Mouse (Mus musculus) gastrocnemius, postnatal 14 days (tissue): ENCODE measurements around the gene Arid1b. TPM values are rescaled to one million over a fixed set of nuclear protein-coding genes. Genes with fewer than 3 reads are reported as not detected.
A peak's percentile ranks its signal among the peaks of the same experiment; 100 is the strongest.

Experiments used
- DNase-seq: peaks from one replicate; pipeline ENCODE4 v3.0.0; 2021; ENCODE audit warnings: mixed read lengths
- intact Hi-C: fragments of 180-260 bp; cut with DNase I; formaldehyde crosslinking; loops from one replicate; pipeline ENCODE4 v1.15.1; 2025; ENCODE audit warnings: low total_unique reads
- total RNA-seq, 2 experiments: library from RNA; stranded (reverse); gene quantifications; 2 replicates each; pipeline ENCODE4 v1.2.3; 2021

Arid1b gene
- total RNA-seq, 2 experiments from 2014 or later: 30.0 to 31.4 TPM

- intact Hi-C loops: no loop called here
- DNase-seq: no peak
Measured at GRCm38 (mm10) chr17:5344426-5344825, 350.3 kb downstream of the Arid1b start.

GRCm38 (mm10) chr17:5345810-5346209 lies 351.7 kb downstream of the Arid1b start:
- intact Hi-C loops: no loop called here
- no peak for DNase-seq

GRCm38 (mm10) chr17:5352901-5353300 lies 358.8 kb downstream of the Arid1b start:
- intact Hi-C loops: no loop called here

GRCm38 (mm10) chr17:5360759-5361158 lies 366.6 kb downstream of the Arid1b start:
- intact Hi-C loops: no loop called here

More at GRCm38 (mm10) chr17:5352901-5353300, 358.8 kb downstream of the Arid1b start:
- DNase-seq: peak; percentile 64

GRCm38 (mm10) chr17:5365992-5366398 lies 371.9 kb downstream of the Arid1b start:
- no peak for DNase-seq
- intact Hi-C loops: no loop called here

More at GRCm38 (mm10) chr17:5360759-5361158, 366.6 kb downstream of the Arid1b start:
- no peak for DNase-seq

- intact Hi-C loops: no loop called here
- no peak for DNase-seq
Measured at GRCm38 (mm10) chr17:5371032-5371431, 376.9 kb downstream of the Arid1b start.

GRCm38 (mm10) chr17:5371521-5371920 lies 377.4 kb downstream of the Arid1b start:
- intact Hi-C loops: no loop called here
- no peak for DNase-seq

GRCm38 (mm10) chr17:5372951-5373350 lies 378.8 kb downstream of the Arid1b start:
- DNase-seq: no peak
- intact Hi-C loops: no loop called here

GRCm38 (mm10) chr17:5377151-5377929 lies 383.2 kb downstream of the Arid1b start:
- intact Hi-C loops: no loop called here
- DNase-seq: no peak

GRCm38 (mm10) chr17:5377930-5378310 lies 383.8 kb downstream of the Arid1b start:
- DNase-seq: peak; percentile 29
- intact Hi-C loops: no loop called here

- no peak for DNase-seq
- intact Hi-C loops: no loop called here
Measured at GRCm38 (mm10) chr17:5385694-5386093, 391.6 kb downstream of the Arid1b start.

GRCm38 (mm10) chr17:5386885-5387545 lies 392.9 kb downstream of the Arid1b start:
- no peak for DNase-seq
- intact Hi-C loops: no loop called here

GRCm38 (mm10) chr17:5388351-5388750 lies 394.2 kb downstream of the Arid1b start:
- no peak for DNase-seq
- intact Hi-C loops: no loop called here

GRCm38 (mm10) chr17:5390682-5391081 lies 396.6 kb downstream of the Arid1b start:
- intact Hi-C loops: loop anchor here (10.0 kb wide), 2 partner anchors 126 to 186 kb away; no protein-coding TSS in a partner anchor
- no peak for DNase-seq

GRCm38 (mm10) chr17:5395454-5396205 lies 401.5 kb downstream of the Arid1b start:
- intact Hi-C loops: loop anchor here (10.0 kb wide), 2 partner anchors 131 to 191 kb away; no protein-coding TSS in a partner anchor
- no peak for DNase-seq

GRCm38 (mm10) chr17:5396213-5396612 lies 402.1 kb downstream of the Arid1b start:
- intact Hi-C loops: loop anchor here (10.0 kb wide), 2 partner anchors 131 to 191 kb away; no protein-coding TSS in a partner anchor
- DNase-seq: no peak
